Mouse (Mus musculus) megakaryocyte, adult 5-6 weeks (primary cell): ENCODE measurements around the gene Smad5. TPM values are rescaled to one million over a fixed set of nuclear protein-coding genes. Genes with fewer than 3 reads are reported as not detected.

ENCODE experiments used
- ATAC-seq: 2 replicates; pipeline ENCODE4 v1.8.0; 2016; ENCODE audit warnings: mild to moderate bottlenecking, inconsistent platforms; ENCODE audit not compliant: poor library complexity, severe bottlenecking
- total RNA-seq, 2 experiments: library from RNA; stranded (forward) in 1 of 2; stranded (reverse) in 1 of 2; fragments of 153-499, 151-499 nt in 1 of 2; fragments of 221-1000, 200-1000 nt in 1 of 2; gene quantifications; 2 replicates each; pipeline versions ENCODE4 v1.2.3 to v1.2.4; 2015 to 2017

Gene Smad5
- total RNA-seq, 2 experiments from 2014 or later: 14.1 to 26.9 TPM

GRCm38 (mm10) chr13:56700981-56701380 lies 1.8 kb upstream of the Smad5 start:
- no peak for ATAC-seq

GRCm38 (mm10) chr13:56701924-56702323 lies 886 bp upstream of the Smad5 start:
- no peak for ATAC-seq

- peak; percentile 48 for ATAC-seq
These were observed 536 bp downstream of the Smad5 start for GRCm38 (mm10) chr13:56703222-56703870.

GRCm38 (mm10) chr13:56703871-56704321 lies 1.1 kb downstream of the Smad5 start:
- ATAC-seq: peak; percentile 26

GRCm38 (mm10) chr13:56704596-56704995 lies 1.8 kb downstream of the Smad5 start:
- ATAC-seq: no peak

GRCm38 (mm10) chr13:56707111-56707510 lies 4.3 kb downstream of the Smad5 start:
- ATAC-seq: no peak

GRCm38 (mm10) chr13:56707606-56708005 lies 4.8 kb downstream of the Smad5 start:
- no peak for ATAC-seq

- no peak for ATAC-seq
These were observed 7.8 kb downstream of the Smad5 start for GRCm38 (mm10) chr13:56710620-56711019.

- ATAC-seq: no peak
These were observed 9.4 kb downstream of the Smad5 start for GRCm38 (mm10) chr13:56712221-56712620.

GRCm38 (mm10) chr13:56726551-56726950 lies 23.7 kb downstream of the Smad5 start:
- no peak for ATAC-seq

- no peak for ATAC-seq
These were observed 26.2 kb downstream of the Smad5 start for GRCm38 (mm10) chr13:56729046-56729445.

- no peak for ATAC-seq
These were observed 31.8 kb downstream of the Smad5 start for GRCm38 (mm10) chr13:56734617-56735016.

- ATAC-seq: 0 out of 2 replicates have a peak, but pooled peaks have one; percentile 27
These were observed 32.5 kb downstream of the Smad5 start for GRCm38 (mm10) chr13:56735212-56735875.

- no peak for ATAC-seq
These were observed 36.7 kb downstream of the Smad5 start for GRCm38 (mm10) chr13:56739556-56739955.

GRCm38 (mm10) chr13:56740496-56740895 lies 37.7 kb downstream of the Smad5 start:
- ATAC-seq: no peak

- no peak for ATAC-seq
These were observed 38.9 kb downstream of the Smad5 start for GRCm38 (mm10) chr13:56741691-56742090.

- ATAC-seq: no peak
These were observed 39.6 kb downstream of the Smad5 start for GRCm38 (mm10) chr13:56742325-56742901.

- ATAC-seq: no peak
These were observed 44.1 kb downstream of the Smad5 start for GRCm38 (mm10) chr13:56746739-56747532.

GRCm38 (mm10) chr13:56747554-56747953 lies 44.7 kb downstream of the Smad5 start:
- no peak for ATAC-seq

GRCm38 (mm10) chr13:56749377-56749776 lies 46.6 kb downstream of the Smad5 start:
- ATAC-seq: no peak

GRCm38 (mm10) chr13:56751774-56752173 lies 49.0 kb downstream of the Smad5 start:
- ATAC-seq: no peak
